Mouse (Mus musculus) bone marrow, adult 2 months (tissue): ENCODE measurements at regions not wholly inside any gene's neighbourhood (a gene's known extent, or its start where the extent isn't known, plus 50 kb on each side); places are given as distances from the start of the nearest gene placed in this dataset.

Experiments
- CTCF ChIP-seq: fragments of 200-500 bp; IDR thresholded peaks from 2 replicates; pipeline ENCODE4 v1.5.1; 2011; ENCODE audit warnings: low read length, control low read depth; ENCODE audit not compliant: control insufficient read depth, insufficient read depth
- POLR2A ChIP-seq: fragments of 200-500 bp; IDR thresholded peaks from 2 replicates; pipeline ENCODE4 v1.6.1; 2011; ENCODE audit warnings: low read depth, mild to moderate bottlenecking, control low read depth, low read length, borderline replicate concordance; ENCODE audit not compliant: control insufficient read depth

- TF ChIP-seq CTCF (no peak), POLR2A (no peak)
These were observed 59.6 kb downstream of the Klf4 start for GRCm38 (mm10) chr4:55472649-55473048.
